Mouse (Mus musculus) erythroblast, embryonic 14.5 days (primary cell): Measurements from ENCODE around the gene Kif27.

Experiments
- GATA1 ChIP-seq: IDR thresholded peaks from 2 replicates; pipeline ENCODE4 v1.6.1; 2012; ENCODE audit warnings: low read length, inconsistent platforms, mixed read lengths
- TAL1 ChIP-seq: IDR thresholded peaks from 3 replicates; pipeline ENCODE4 v1.6.1; 2012; ENCODE audit warnings: low read length, inconsistent platforms, mixed read lengths

- TF ChIP-seq TAL1, result no peak
- TF ChIP-seq GATA1, result no peak
These were observed 30.5 kb upstream of the Kif27 start for GRCm38 (mm10) chr13:58389324-58389951.
